Mouse (Mus musculus) thymus, postnatal 25 days (tissue): ENCODE measurements around the gene Sorbs1.
"Not testable (repeated sequence)": the region's sequence is repeated elsewhere in the genome, so short reads cannot be mapped to it uniquely, and the experiment has no call there.

ENCODE experiments used
- DNase-seq: peaks from one replicate; pipeline ENCODE4 v3.0.0; 2022

Sorbs1 gene

GRCm38 (mm10) chr19:40513632-40514078 lies at the start of gene Sorbs1:
Sorbs1 (minus strand) TSS chr19:40513779.
- peak; percentile 96 for DNase-seq

GRCm38 (mm10) chr19:40561521-40561920 lies 47.9 kb upstream of the Sorbs1 start:
- not testable (repeated sequence) for DNase-seq

- no peak for DNase-seq
Observed at GRCm38 (mm10) chr19:40556029-40556428, 42.5 kb upstream of the Sorbs1 start.

GRCm38 (mm10) chr19:40555136-40555535 lies 41.6 kb upstream of the Sorbs1 start:
- DNase-seq, result no peak

GRCm38 (mm10) chr19:40554343-40554742 lies 40.8 kb upstream of the Sorbs1 start:
- no peak for DNase-seq

GRCm38 (mm10) chr19:40553849-40554248 lies 40.3 kb upstream of the Sorbs1 start:
- DNase-seq, result no peak

GRCm38 (mm10) chr19:40553014-40553789 lies 39.6 kb upstream of the Sorbs1 start:
- no peak for DNase-seq

GRCm38 (mm10) chr19:40549516-40550135 lies 36.0 kb upstream of the Sorbs1 start:
- DNase-seq, result no peak

- DNase-seq, result no peak
Observed at GRCm38 (mm10) chr19:40548796-40549515, 35.4 kb upstream of the Sorbs1 start.

GRCm38 (mm10) chr19:40548386-40548785 lies 34.8 kb upstream of the Sorbs1 start:
- no peak for DNase-seq

GRCm38 (mm10) chr19:40544856-40545255 lies 31.3 kb upstream of the Sorbs1 start:
- DNase-seq, result peak; percentile 54

- no peak for DNase-seq
Observed at GRCm38 (mm10) chr19:40542776-40543175, 29.2 kb upstream of the Sorbs1 start.

GRCm38 (mm10) chr19:40536526-40536925 lies 22.9 kb upstream of the Sorbs1 start:
- no peak for DNase-seq

GRCm38 (mm10) chr19:40532525-40532924 lies 18.9 kb upstream of the Sorbs1 start:
- no peak for DNase-seq

GRCm38 (mm10) chr19:40530323-40530722 lies 16.7 kb upstream of the Sorbs1 start:
- no peak for DNase-seq

- no peak for DNase-seq
Observed at GRCm38 (mm10) chr19:40528254-40528653, 14.7 kb upstream of the Sorbs1 start.

- DNase-seq, result no peak
Observed at GRCm38 (mm10) chr19:40526367-40527014, 12.9 kb upstream of the Sorbs1 start.

- DNase-seq, result no peak
Observed at GRCm38 (mm10) chr19:40523431-40524005, 9.9 kb upstream of the Sorbs1 start.

- DNase-seq, result no peak
Observed at GRCm38 (mm10) chr19:40520403-40520802, 6.8 kb upstream of the Sorbs1 start.

- no peak for DNase-seq
Observed at GRCm38 (mm10) chr19:40518706-40519105, 5.1 kb upstream of the Sorbs1 start.

GRCm38 (mm10) chr19:40515596-40515995 lies 2.0 kb upstream of the Sorbs1 start:
- DNase-seq, result no peak

GRCm38 (mm10) chr19:40514376-40514775 lies 797 bp upstream of the Sorbs1 start:
- no peak for DNase-seq
